Mouse (Mus musculus): ENCODE data around the gene Srbd1.

Gene Srbd1

DNA sequence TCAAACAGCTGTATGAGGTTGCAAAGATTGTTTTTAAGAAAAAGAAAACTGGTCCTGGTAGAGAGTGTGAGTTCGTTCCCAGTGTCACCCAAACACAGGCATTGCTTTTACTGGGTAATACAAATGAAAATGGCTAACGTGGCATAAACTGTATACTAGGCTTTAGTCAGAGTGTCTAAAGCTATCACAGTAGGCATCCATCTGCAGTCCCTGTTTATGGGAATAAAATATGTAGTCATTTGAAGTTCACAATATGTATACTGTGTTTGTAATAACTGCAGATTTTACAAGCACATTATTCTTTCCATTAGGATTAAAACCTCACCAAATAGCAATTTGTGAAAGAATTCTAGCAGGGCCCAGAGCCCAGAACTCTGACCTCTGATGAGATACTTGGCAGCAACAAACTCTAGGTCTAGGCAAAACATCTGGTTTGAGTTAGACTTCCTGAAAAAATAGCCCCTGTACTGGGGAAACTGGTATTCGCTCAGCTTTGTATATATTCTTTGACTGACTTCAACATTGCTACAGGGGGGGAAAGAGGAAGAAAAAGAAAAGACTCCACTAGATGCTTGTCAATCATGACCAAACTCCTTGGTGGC, 112.8 kb downstream of the Srbd1 start:
- DNase-seq: no peak

DNA sequence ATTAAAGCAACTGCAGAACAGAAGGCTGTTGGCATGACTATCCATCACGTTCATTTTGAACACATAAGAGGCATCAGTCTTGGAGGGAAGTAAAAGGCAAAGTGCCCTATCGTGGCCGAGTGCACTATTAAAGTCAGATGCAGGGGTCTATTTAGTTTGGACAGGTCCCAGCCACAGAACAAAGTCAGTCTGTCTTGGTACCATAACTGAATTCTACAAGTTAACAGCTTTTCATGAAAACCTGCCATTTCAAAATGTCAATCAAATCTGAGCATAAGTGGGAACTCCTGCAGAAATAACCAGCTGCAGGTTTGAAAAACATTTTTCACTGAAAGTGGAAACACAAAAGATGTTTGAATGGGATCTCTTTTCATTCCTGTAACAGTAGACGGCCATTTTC, 115.0 kb downstream of the Srbd1 start:
- no peak for DNase-seq

DNA sequence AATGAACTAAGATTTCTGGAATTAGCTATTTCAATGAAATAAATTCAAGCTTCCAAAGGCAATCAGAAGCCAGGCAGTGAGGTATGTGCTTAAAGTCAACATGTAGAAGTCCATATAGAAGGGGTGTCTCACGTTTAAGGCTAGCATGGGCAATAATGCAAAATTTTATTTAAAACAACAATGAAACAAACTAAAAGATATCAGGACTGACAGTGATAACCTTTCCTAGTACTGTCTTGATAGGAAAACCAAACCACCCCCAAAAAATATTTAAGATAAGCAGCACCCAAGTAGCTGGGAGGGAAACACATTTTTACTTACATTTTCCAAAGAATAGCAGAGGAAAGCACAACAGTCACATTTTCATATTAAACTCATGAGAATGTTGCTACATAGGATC, 115.8 kb downstream of the Srbd1 start:
- no peak for DNase-seq

- DNase-seq: no peak
Measured at GRCm38 (mm10) chr17:86027577-86028199, 117.3 kb downstream of the Srbd1 start.

DNA sequence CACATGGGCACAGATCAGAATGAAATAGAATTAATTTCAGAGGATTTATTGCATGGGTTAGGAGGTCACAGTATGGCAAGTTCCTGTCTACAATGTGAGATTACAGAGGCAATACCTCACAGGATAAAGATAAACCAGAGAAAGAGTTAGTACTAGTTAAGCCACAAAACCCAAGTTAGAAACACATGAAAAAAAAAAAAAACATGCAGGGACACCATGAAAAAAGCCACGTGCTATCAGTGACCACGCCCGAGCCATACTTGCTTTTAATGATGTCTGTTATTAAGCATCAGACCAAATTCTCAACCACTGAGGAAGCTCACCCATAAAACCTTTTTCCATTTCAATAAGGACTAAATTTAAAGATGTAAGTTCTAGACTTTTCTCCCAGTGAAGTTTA, 120.4 kb downstream of the Srbd1 start:
- no peak for DNase-seq

- DNase-seq: no peak
Measured at GRCm38 (mm10) chr17:86022366-86022765, 122.6 kb downstream of the Srbd1 start.

DNA sequence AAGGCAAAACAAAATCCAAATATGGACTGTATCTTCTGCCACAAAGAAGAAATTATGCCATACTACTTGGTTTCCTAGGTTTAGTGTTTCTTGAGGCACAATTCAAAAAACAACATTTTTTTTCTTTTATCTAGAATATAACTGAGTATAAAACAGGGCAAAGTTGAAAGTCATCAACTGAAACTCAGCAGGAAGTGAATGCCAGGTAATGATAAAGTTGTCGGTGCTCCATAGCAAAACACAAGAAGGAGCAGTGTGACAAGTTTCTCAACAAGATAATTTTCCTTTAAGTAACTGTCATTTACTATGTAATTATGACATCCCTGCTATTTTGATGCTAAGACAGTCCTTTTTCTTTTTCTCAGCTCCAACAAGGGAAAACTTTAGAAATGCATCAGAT, 123.2 kb downstream of the Srbd1 start:
- no peak for DNase-seq

- no peak for DNase-seq
Measured at GRCm38 (mm10) chr17:86021231-86021630, 123.7 kb downstream of the Srbd1 start.

DNA sequence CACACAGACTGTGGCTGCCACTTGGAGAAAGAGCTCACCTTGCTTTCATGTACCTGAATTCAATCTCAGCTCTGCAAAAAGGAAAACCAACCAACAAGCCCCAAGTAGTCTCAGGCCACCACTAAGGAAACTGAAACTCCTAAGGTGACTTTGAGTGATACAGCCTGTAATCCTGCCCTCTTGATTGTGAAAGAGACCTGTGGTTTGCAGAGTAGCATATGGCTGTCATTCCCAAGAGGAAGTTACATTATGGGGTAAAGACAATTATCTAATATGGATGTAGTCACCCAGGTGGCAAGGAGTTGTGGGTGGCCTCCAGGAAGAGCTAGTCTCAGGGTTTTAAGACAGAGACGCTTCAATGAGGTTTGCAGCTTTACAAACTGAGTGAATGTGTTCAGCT, 125.2 kb downstream of the Srbd1 start:
- no peak for DNase-seq

- no peak for DNase-seq
Measured at GRCm38 (mm10) chr17:86014246-86014645, 130.7 kb downstream of the Srbd1 start.

DNA sequence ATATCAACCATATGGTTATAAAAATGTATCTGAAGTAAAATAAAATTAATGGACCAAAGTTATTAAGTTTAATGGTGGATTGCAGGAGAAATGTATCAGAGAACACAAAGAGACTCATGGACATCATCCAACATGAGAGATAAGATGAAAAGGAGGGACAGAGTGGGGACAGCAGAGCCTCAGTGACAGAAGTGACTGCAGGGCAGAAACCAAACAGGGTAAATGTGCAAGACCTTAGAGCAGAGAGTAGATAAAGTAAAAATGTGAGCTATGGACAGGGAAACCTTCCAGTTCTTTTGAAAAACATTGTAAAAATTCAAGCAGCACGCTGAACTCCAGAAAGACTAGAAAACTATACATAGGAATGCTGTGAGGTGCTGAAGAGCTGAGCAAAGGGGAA, 132.4 kb downstream of the Srbd1 start:
- DNase-seq: no peak

- no peak for DNase-seq
Measured at GRCm38 (mm10) chr17:86011849-86012248, 133.1 kb downstream of the Srbd1 start.

DNA sequence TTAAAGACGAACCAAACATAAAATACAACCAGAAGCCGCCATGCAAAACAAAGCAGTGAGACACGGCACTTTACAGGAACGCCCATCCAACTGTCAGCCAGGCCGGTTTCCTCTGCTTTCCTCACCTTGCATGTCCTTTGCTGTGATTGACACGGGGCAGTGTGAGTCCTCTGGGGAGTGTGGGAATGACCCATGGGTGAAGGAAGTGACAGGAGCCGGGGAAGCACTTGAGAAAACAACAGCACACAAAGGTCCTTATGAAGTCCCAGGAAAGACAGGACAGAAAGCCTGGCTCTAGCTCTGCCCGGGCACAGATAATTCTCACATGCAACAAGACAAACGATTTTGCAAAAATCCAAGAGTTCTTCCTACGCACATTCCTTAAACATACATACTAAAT, 136.6 kb downstream of the Srbd1 start:
- DNase-seq: no peak

GRCm38 (mm10) chr17:86002113-86002512, 142.9 kb downstream of the Srbd1 start:
- DNase-seq: no peak

GRCm38 (mm10) chr17:86001667-86002066, 143.3 kb downstream of the Srbd1 start:
- no peak for DNase-seq

- peak; percentile 76 for DNase-seq
Measured at GRCm38 (mm10) chr17:85995727-85996126, 149.2 kb downstream of the Srbd1 start.

GRCm38 (mm10) chr17:85995086-85995485, 149.9 kb downstream of the Srbd1 start:
- no peak for DNase-seq

DNA sequence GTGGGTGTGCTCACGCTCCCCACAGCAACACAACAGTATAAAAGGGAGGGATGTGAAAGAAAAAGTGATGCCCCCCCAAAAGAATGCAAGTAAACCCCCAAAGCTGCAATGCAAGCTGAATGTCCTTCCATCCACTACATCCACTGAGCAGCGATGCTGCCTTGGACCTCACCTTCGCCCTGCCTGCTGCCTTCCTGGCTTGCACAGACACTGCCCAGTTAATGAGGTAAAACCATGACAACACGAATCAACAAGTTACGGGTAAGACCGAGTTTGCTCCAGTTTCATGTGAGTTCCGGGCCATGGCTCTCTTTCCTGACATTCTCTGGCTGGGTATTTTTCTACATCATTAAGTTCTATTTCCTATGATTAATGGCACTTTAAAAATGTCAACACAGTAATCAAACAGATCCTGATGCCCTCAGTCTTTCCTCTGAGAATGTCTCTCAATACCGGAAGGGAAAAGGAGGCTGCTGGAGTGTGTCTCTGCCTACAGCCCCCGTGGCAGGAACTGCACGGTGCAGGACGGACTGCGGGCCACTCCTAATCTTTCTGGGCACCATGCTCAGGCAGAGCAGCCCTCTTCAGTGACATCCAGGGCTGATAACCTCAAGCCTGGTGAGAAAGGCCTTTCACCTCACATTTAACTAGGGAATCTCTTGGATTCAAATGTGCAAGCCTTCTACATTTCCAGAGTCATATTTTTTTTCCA, 155.8 kb downstream of the Srbd1 start:
- no peak for DNase-seq

- peak; percentile 12 for DNase-seq
Measured at GRCm38 (mm10) chr17:85987531-85987930, 157.4 kb downstream of the Srbd1 start.

DNA sequence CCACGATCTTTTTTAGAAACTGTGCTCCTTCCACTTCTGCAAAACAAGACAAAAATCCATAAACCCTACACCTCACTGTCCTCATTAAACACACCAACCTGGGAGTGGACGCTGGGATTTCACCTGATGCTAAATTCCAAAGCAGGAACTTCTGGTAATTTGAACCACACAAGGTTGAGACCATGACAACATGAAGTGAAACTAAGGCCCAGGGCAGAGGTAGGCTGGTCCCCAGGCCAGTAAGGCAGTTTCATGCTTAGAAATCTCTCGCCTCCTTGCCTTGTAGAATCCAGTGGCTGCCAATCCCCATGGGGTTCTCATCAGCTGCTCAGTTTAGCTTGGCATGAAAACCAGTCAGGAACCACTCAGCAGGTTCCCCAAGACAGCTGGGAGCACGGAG, 158.4 kb downstream of the Srbd1 start:
- DNase-seq: no peak

DNA sequence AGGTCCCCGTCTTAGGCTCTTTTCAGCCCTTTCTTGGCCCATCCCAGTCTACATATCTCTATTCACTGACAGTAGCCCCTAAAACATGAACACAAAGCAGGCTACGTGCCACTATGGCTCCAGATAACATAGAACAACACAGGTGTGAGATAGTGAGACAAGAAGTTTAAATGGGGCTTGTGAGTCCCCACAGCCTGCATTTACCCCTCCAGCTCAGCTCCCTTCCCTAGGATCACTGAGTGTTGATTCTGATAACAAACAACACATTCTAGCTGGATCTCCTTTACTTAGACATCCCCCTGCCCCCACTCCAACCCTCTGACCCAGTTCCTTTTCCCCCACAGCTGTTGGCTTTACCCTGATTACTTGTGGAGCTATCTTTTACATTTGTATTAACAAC, 158.8 kb downstream of the Srbd1 start:
- no peak for DNase-seq

DNA sequence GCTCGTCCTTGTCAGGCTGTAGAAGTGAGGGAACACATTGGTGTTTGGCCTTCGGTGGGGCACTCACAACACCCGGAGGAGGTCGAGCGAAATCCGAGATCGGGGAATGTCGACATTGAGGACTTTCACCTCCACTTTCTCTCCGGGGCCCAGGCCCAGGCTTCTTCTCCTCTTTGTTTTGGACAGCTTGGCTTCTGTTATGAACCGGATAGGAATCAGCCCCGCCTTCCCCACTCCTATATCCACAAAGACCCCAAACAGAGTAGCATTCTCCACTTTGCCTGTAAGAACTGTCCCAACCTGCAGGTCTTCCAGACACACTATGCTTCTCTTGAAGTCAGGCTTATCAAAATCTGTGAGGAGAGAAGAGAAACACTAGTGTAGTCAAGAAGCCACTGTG, 159.8 kb downstream of the Srbd1 start:
- no peak for DNase-seq

GRCm38 (mm10) chr17:85982271-85982670, 162.7 kb downstream of the Srbd1 start:
- no peak for DNase-seq

- DNase-seq: no peak
Measured at GRCm38 (mm10) chr17:85981869-85982268, 163.1 kb downstream of the Srbd1 start.

- no peak for DNase-seq
Measured at GRCm38 (mm10) chr17:85978876-85979275, 166.1 kb downstream of the Srbd1 start.

Data from layer of hippocampus, adult 9-11 months (tissue).